Mouse (Mus musculus): ENCODE measurements around the gene Arfgap1. TPM values are rescaled to one million over a fixed set of nuclear protein-coding genes. Genes with fewer than 3 reads are reported as not detected.

Arfgap1 gene
- polyA plus RNA-seq, 1 experiment = 68.4 TPM

DNA sequence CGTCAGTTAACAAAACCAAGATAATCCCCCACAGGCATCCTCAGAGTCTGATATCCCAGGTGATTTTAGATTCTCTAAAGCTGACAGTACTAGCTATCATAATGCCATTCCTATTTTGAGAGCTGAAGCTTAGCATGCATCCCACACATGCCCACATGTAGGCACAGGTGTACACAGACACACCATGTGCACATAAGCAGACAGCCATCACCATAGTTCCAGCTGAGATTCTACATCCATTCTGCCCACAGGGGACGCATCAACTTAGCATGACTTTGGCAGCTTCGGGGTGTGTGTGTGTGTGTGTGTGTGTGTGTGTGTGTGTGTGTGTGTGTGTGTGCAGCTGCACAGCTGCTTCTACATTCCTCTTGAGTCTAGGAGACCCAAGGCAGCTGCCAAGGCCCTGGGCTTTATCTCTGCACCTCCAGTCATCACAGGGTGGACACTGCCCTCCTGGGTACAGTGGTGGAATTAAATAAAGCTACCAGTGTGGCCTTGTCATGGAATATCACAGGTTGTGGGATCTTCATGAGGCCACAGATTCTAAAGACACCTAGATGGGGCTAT, 21.4 kb downstream of the Arfgap1 start:
- 70% methylated on average over 3 of the region's 3 CpGs for WGBS
- TF ChIP-seq POLR2A (IDR thresholded peaks at IDR 0.05; ENCODE audit: control insufficient read depth, extremely low read depth, insufficient read depth, low read length, poor library complexity) = no peak
- no peak for TF ChIP-seq CTCF (IDR thresholded peaks at IDR 0.05; ENCODE audit: borderline replicate concordance, control insufficient read depth, extremely low read depth, insufficient read depth, low read length, poor library complexity)
- no peaks in the 10 kb centered on the region for H3K27me3 ChIP-seq (ENCODE audit: control insufficient read depth, insufficient read depth, low read length)

GRCm38 (mm10) chr2:180988948-180989347, 21.9 kb downstream of the Arfgap1 start:
- Histone ChIP-seq H3K4me3 (ENCODE audit: control insufficient read depth, insufficient read depth, low read length) (no peak overlapping the region), H3K27ac (ENCODE audit: control insufficient read depth, insufficient read depth, low read length) (no peak overlapping the region), H3K27me3 (ENCODE audit: control insufficient read depth, insufficient read depth, low read length) (no peaks in the 10 kb centered on the region), H3K36me3 (ENCODE audit: control insufficient read depth, insufficient read depth, low read length) (no peaks in the 10 kb centered on the region), H3K4me1 (replicated peaks; ENCODE audit: control insufficient read depth, insufficient read depth, low read length) (no peaks in the 10 kb centered on the region)
- TF ChIP-seq POLR2A (IDR thresholded peaks at IDR 0.05; ENCODE audit: control insufficient read depth, extremely low read depth, insufficient read depth, low read length, poor library complexity) (no peak), CTCF (IDR thresholded peaks at IDR 0.05; ENCODE audit: borderline replicate concordance, control insufficient read depth, extremely low read depth, insufficient read depth, low read length, poor library complexity) (no peak)
- no peak for DNase-seq
- 80% methylated on average over 1 of the region's 1 CpGs for WGBS

More for the DNA sequence above, 21.4 kb downstream of the Arfgap1 start:
- DNase-seq = no peak
- H3K27ac ChIP-seq (ENCODE audit: control insufficient read depth, insufficient read depth, low read length) = no peak overlapping the region
- no peaks in the 10 kb centered on the region for H3K4me1 ChIP-seq (replicated peaks; ENCODE audit: control insufficient read depth, insufficient read depth, low read length)
- no peaks in the 10 kb centered on the region for H3K36me3 ChIP-seq (ENCODE audit: control insufficient read depth, insufficient read depth, low read length)
- no peak overlapping the region for H3K4me3 ChIP-seq (ENCODE audit: control insufficient read depth, insufficient read depth, low read length)

DNA sequence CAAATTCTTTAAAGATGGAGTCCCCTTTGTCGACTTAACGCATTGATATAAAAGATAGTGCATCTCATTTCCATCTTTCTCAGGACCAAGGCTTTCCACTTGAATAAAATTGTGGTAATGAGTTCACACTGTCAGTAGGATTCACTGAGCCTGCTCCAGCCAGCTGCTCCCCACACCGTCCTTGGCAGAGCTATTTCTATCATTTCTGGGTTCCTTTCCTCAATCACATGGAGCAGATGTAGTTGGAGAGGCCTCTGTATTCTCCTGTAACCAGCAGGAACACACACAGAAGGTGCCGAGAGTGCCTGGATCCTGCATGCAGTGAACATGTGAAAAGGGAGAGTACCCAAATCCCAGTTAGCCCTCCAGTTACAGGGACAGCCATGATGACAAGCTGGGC, 23.3 kb downstream of the Arfgap1 start:
- 80% methylated on average over 4 of the region's 4 CpGs for WGBS
- H3K4me1 ChIP-seq (replicated peaks; ENCODE audit: control insufficient read depth, insufficient read depth, low read length) = no peaks in the 10 kb centered on the region
- H3K27ac ChIP-seq (ENCODE audit: control insufficient read depth, insufficient read depth, low read length) = no peak overlapping the region
- no peak overlapping the region for H3K4me3 ChIP-seq (ENCODE audit: control insufficient read depth, insufficient read depth, low read length)
- H3K36me3 ChIP-seq (ENCODE audit: control insufficient read depth, insufficient read depth, low read length) = no peaks in the 10 kb centered on the region
- no peaks in the 10 kb centered on the region for H3K27me3 ChIP-seq (ENCODE audit: control insufficient read depth, insufficient read depth, low read length)
- TF ChIP-seq CTCF (IDR thresholded peaks at IDR 0.05; ENCODE audit: borderline replicate concordance, control insufficient read depth, extremely low read depth, insufficient read depth, low read length, poor library complexity) (no peak), POLR2A (IDR thresholded peaks at IDR 0.05; ENCODE audit: control insufficient read depth, extremely low read depth, insufficient read depth, low read length, poor library complexity) (no peak)
- DNase-seq = no peak

DNA sequence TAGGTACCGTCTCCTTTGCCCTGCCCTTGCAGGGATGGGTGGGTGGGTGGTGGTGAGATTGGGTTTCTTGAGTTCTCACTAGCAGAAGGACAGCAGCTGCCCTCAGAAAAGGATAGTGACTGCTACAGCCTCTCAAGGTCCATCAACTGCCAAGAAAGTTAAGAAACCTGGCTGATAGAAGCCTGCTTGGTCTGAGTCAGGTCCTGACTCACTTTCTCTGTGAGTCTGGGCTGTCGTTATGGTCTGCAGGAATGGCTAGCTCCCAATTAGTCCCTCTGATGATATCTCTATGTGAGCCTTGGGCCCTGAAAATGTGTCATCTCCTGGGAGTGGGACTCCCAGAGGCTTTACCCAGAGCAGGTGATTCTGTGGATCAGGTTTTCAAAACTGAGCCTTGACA, 27.3 kb downstream of the Arfgap1 start:
- Histone ChIP-seq H3K36me3 (ENCODE audit: control insufficient read depth, insufficient read depth, low read length) (no peaks in the 10 kb centered on the region), H3K4me3 (ENCODE audit: control insufficient read depth, insufficient read depth, low read length) (no peak overlapping the region), H3K27ac (ENCODE audit: control insufficient read depth, insufficient read depth, low read length) (no peak overlapping the region), H3K4me1 (replicated peaks; ENCODE audit: control insufficient read depth, insufficient read depth, low read length) (no peaks in the 10 kb centered on the region), H3K27me3 (ENCODE audit: control insufficient read depth, insufficient read depth, low read length) (no peaks in the 10 kb centered on the region)
- TF ChIP-seq CTCF (IDR thresholded peaks at IDR 0.05; ENCODE audit: borderline replicate concordance, control insufficient read depth, extremely low read depth, insufficient read depth, low read length, poor library complexity) = no peak
- no peak for TF ChIP-seq POLR2A (IDR thresholded peaks at IDR 0.05; ENCODE audit: control insufficient read depth, extremely low read depth, insufficient read depth, low read length, poor library complexity)
- 89% methylated on average over 2 of the region's 2 CpGs for WGBS
- no peak for DNase-seq

GRCm38 (mm10) chr2:180995457-180995856, 28.4 kb downstream of the Arfgap1 start:
- TF ChIP-seq POLR2A (IDR thresholded peaks at IDR 0.05; ENCODE audit: control insufficient read depth, extremely low read depth, insufficient read depth, low read length, poor library complexity) (no peak), CTCF (IDR thresholded peaks at IDR 0.05; ENCODE audit: borderline replicate concordance, control insufficient read depth, extremely low read depth, insufficient read depth, low read length, poor library complexity) (no peak)
- Histone ChIP-seq H3K27me3 (ENCODE audit: control insufficient read depth, insufficient read depth, low read length) (no peaks in the 10 kb centered on the region), H3K36me3 (ENCODE audit: control insufficient read depth, insufficient read depth, low read length) (no peaks in the 10 kb centered on the region), H3K27ac (ENCODE audit: control insufficient read depth, insufficient read depth, low read length) (no peak overlapping the region), H3K4me3 (ENCODE audit: control insufficient read depth, insufficient read depth, low read length) (no peak overlapping the region), H3K4me1 (replicated peaks; ENCODE audit: control insufficient read depth, insufficient read depth, low read length) (no peaks in the 10 kb centered on the region)
- 88% methylated on average over 4 of the region's 4 CpGs for WGBS
- no peak for DNase-seq

GRCm38 (mm10) chr2:180996436-180996835, 29.4 kb downstream of the Arfgap1 start:
- Histone ChIP-seq H3K4me3 (ENCODE audit: control insufficient read depth, insufficient read depth, low read length) (no peak overlapping the region), H3K4me1 (replicated peaks; ENCODE audit: control insufficient read depth, insufficient read depth, low read length) (no peaks in the 10 kb centered on the region), H3K36me3 (ENCODE audit: control insufficient read depth, insufficient read depth, low read length) (no peaks in the 10 kb centered on the region), H3K27ac (ENCODE audit: control insufficient read depth, insufficient read depth, low read length) (no peak overlapping the region), H3K27me3 (ENCODE audit: control insufficient read depth, insufficient read depth, low read length) (no peaks in the 10 kb centered on the region)
- no peak for TF ChIP-seq POLR2A (IDR thresholded peaks at IDR 0.05; ENCODE audit: control insufficient read depth, extremely low read depth, insufficient read depth, low read length, poor library complexity)
- TF ChIP-seq CTCF (IDR thresholded peaks at IDR 0.05; ENCODE audit: borderline replicate concordance, control insufficient read depth, extremely low read depth, insufficient read depth, low read length, poor library complexity) = peak; percentile 57; the same call in 1 of the 2 replicates
- 14% methylated on average over 5 of the region's 5 CpGs for WGBS
- peak; percentile 16 for DNase-seq

- no peak overlapping the region for H3K4me3 ChIP-seq (ENCODE audit: control insufficient read depth, insufficient read depth, low read length)
- no peak for DNase-seq
- no peak overlapping the region for H3K27ac ChIP-seq (ENCODE audit: control insufficient read depth, insufficient read depth, low read length)
- no peak for TF ChIP-seq CTCF (IDR thresholded peaks at IDR 0.05; ENCODE audit: borderline replicate concordance, control insufficient read depth, extremely low read depth, insufficient read depth, low read length, poor library complexity)
- no peak for TF ChIP-seq POLR2A (IDR thresholded peaks at IDR 0.05; ENCODE audit: control insufficient read depth, extremely low read depth, insufficient read depth, low read length, poor library complexity)
- no peaks in the 10 kb centered on the region for H3K36me3 ChIP-seq (ENCODE audit: control insufficient read depth, insufficient read depth, low read length)
- H3K27me3 ChIP-seq (ENCODE audit: control insufficient read depth, insufficient read depth, low read length) = no peaks in the 10 kb centered on the region
- H3K4me1 ChIP-seq (replicated peaks; ENCODE audit: control insufficient read depth, insufficient read depth, low read length) = no peaks in the 10 kb centered on the region
- WGBS = 83% methylated on average over 3 of the region's 3 CpGs
Measured at GRCm38 (mm10) chr2:180996905-180997304, 29.9 kb downstream of the Arfgap1 start.

Measured in thymus, adult 2 months (tissue).